Mouse (Mus musculus) limb, embryonic 13.5 days (tissue): ENCODE results near the gene Dnaja2. TPM values are rescaled to one million over a fixed set of nuclear protein-coding genes. Genes with fewer than 3 reads are reported as not detected.

Source experiments
- ATAC-seq: fragments of 200-750 bp; cut with Nextera tagmentation; 2 replicates; pipeline ENCODE4 v1.8.0; 2017; ENCODE audit warnings: low read depth, moderate number of reproducible peaks, moderate TSS enrichment; ENCODE audit not compliant: low FRiP score
- H3K27ac ChIP-seq: fragments of 300-500 bp; sonication (generic); 2 replicates; pipeline ENCODE4 v1.5.1; 2015; ENCODE audit warnings: inconsistent platforms, mild to moderate bottlenecking, moderate library complexity
- H3K27me3 ChIP-seq: fragments of 300-500 bp; sonication (generic); 2 replicates; pipeline ENCODE4 v1.6.1; 2015; ENCODE audit warnings: mild to moderate bottlenecking, inconsistent platforms
- H3K36me3 ChIP-seq: fragments of 300-500 bp; sonication (generic); 2 replicates; pipeline ENCODE4 v1.6.1; 2015; ENCODE audit warnings: inconsistent platforms, mild to moderate bottlenecking, moderate library complexity
- H3K4me1 ChIP-seq: fragments of 300-500 bp; sonication (generic); 2 replicates; pipeline ENCODE4 v1.6.1; 2015; ENCODE audit warnings: inconsistent platforms
- H3K4me2 ChIP-seq: fragments of 300-500 bp; sonication (generic); replicated peaks from 2 replicates; pipeline ENCODE4 v1.6.1; 2015; ENCODE audit warnings: inconsistent platforms, mild to moderate bottlenecking, moderate library complexity
- H3K4me3 ChIP-seq: fragments of 300-500 bp; sonication (generic); 2 replicates; pipeline ENCODE4 v1.5.1; 2015; ENCODE audit warnings: moderate library complexity, mild to moderate bottlenecking, inconsistent platforms
- H3K9ac ChIP-seq: fragments of 300-500 bp; sonication (generic); 2 replicates; pipeline ENCODE4 v1.6.1; 2015; ENCODE audit warnings: mild to moderate bottlenecking, inconsistent platforms
- H3K9me3 ChIP-seq: fragments of 300-500 bp; sonication (generic); 2 replicates; pipeline ENCODE4 v1.6.1; 2016; ENCODE audit warnings: inconsistent platforms
- WGBS: fragments of 180-500 bp; shearing (Covaris S2); methylation state at CpG from one replicate; pipeline ENCODE4 v1.1.7; 2015; 5-methylcytosine and 5-hydroxymethylcytosine counted together
- polyA plus RNA-seq: library from polyadenylated mRNA; unstranded; fragments of >200 nt; fragmentation: Nextera tagmentation; extraction: Ambion mirVana; gene quantifications from 2 replicates; pipeline ENCODE4 v1.2.1, GENCODE M21; 2015

The Dnaja2 gene
- polyA plus RNA-seq, 1 experiment from 2014 or later, result 159 TPM

DNA sequence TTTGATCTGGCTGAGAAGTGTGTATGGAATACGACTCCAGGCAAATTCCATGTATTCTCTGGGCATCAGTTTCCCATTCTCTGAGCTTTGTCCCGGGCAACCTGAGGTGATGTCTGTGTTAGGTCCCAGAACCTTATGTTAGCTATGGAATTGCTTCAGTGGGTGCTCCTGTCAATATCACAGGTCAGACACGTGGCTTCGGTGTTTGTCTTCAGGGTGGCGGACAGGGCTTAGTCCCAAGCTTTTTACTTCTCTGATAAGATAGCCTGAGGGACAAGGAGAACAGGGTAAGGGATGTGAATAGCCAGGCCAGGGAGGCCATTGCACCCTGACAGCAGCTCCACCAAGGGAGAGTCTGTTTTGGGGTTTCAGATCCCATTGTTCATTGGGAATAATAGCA, 59.0 kb downstream of the Dnaja2 start:
- H3K36me3 ChIP-seq, result peaks cover 27% of the 10 kb centered on the region
- H3K27me3 ChIP-seq, result no peaks in the 10 kb centered on the region
- no peaks in the 10 kb centered on the region for H3K9me3 ChIP-seq
- H3K4me1 ChIP-seq, result peaks cover 32% of the 10 kb centered on the region
- no peak overlapping the region for H3K9ac ChIP-seq
- no peak overlapping the region for H3K4me3 ChIP-seq
- no peak overlapping the region for H3K27ac ChIP-seq
- H3K4me2 ChIP-seq, result no peak overlapping the region
- no peak for ATAC-seq
- WGBS, result 79% methylated on average over 5 of the region's 5 CpGs

DNA sequence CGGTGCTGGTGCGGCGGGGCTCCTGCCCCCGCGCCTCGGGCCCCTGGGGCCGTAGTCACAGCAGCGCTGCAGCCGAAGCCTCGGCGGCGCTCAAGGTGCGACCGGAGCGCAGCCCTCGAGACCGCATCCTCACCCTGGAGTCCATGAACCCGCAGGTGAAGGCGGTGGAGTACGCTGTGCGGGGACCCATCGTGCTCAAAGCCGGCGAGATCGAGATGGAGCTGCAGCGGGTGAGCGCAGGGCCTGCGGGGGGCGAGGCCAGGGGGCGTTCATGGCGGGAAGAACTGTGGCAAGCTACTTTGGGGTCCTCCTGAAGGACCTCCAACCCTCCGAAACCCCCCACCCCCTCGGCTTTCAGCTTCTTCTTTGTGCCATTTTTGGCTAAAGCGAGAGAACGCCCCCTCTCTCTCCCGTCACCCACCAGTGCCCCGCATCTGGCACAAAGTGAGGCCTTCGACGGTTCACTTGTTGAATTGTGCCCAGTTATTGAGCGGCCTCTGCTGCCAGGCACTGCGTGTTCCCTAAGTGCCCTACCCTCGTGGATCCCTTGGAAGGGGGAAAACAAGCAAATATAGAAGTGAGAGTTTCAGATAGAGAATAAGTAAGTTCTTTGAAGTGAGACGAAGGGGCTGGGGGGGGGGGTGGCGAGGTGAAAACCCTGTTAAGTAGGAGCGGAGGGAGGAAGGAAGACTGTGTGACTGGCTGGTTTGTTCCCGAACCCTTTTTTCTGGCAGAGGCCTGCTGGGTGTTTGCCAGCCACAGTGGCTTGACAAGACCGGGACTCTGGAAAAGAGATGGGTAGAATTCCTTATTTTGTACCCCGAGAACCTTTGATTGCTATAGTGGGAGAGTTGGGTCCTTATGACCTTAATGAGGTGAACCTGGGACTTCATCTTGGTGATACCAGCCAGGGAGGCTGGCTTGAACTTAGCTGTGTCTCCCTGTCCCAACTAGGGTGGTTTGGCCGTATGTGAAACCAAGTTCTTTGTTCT, 61.9 kb downstream of the Dnaja2 start:
- Histone ChIP-seq H3K9ac (peak overlapping the region; percentile 91), H3K36me3 (peaks cover 17% of the 10 kb centered on the region), H3K4me3 (peak overlapping the region; percentile 84), H3K27me3 (no peaks in the 10 kb centered on the region), H3K27ac (peak overlapping the region; percentile 63; the same call in 1 of the 2 replicates), H3K4me1 (peaks cover 20% of the 10 kb centered on the region), H3K4me2 (peak overlapping the region; percentile 87), H3K9me3 (no peaks in the 10 kb centered on the region)
- WGBS, result 6% methylated on average over 49 of the region's 49 CpGs
- 0 out of 2 replicates have a peak, but pooled peaks have one; percentile 2 for ATAC-seq

DNA sequence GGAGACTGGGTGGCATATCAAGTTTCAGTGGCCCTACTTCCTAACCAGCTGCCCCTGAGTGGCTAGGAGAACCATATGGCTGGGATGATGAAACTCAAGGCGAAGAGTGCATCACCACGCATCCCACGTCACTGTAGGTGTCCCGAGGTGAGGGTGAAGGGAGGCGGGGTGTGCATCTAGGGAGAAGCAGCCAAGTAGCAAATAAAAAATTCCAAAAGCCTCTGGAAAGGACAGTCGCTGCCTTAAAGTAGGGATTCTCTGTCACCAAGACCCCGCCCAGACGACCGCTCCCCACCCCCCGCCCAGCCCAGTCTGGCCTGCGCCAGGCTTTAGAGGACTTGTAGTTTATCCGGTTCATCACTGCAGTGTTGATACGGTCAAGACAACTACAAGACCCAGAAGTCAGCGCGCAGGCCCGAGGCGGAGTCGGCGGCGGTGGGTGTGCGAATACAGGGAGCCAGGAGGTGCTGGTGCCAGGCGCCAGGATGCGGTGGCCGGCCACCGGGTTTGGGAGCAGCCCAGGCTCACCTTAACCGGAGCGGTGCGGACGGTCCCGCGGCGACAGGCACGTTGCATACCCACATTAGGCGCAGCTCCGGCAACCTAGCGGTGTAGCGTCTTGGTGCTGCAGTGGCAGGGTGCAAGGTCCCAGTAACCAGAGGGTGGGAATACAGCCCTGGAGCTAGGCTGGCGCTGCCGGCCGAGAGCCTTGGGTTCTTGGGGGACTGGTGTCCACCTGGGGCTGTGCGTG, 62.8 kb downstream of the Dnaja2 start, which contains the start of gene Gpt2:
Gene Gpt2, plus strand, starts transcription at position 452 of the 751 bp plus-strand sequence.
- Histone ChIP-seq H3K4me1 (peaks cover 20% of the 10 kb centered on the region), H3K27me3 (no peaks in the 10 kb centered on the region), H3K4me3 (peak within 1 kb of the TSS; percentile 84), H3K9me3 (no peaks in the 10 kb centered on the region), H3K9ac (peak within 1 kb of the TSS; percentile 91), H3K27ac (peak within 1 kb of the TSS; percentile 63; the same call in 1 of the 2 replicates), H3K4me2 (peak within 1 kb of the TSS; percentile 87), H3K36me3 (peaks cover 15% of the 10 kb centered on the region)
- WGBS, result 0% methylated on average over 41 of the region's 41 CpGs
- ATAC-seq, result peak; percentile 99

DNA sequence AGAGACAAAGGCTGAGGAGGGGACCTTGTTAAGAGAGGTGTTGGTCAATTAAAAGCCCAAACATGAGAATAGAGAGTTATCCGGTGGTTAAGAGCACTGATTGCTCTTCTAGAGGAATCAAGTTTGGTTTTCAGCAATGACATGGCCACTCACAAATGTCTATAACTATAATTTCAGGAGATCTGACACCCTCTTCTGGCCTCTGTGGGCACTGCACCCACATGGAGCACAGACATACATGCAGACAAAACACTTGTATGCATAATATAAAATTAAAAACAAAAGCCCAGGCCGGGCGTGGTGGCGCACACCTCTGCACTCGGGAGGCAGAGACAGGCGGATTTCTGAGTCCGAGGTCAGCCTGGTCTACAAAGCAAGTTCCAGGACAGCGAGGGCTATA, 65.6 kb downstream of the Dnaja2 start:
- Histone ChIP-seq H3K4me2 (no peak overlapping the region), H3K36me3 (0 out of 2 replicates have a peak, but pooled peaks cover under 1% of the 10 kb centered on the region), H3K27ac (no peak overlapping the region), H3K4me1 (peaks cover 13% of the 10 kb centered on the region), H3K9me3 (no peaks in the 10 kb centered on the region), H3K9ac (no peak overlapping the region), H3K27me3 (no peaks in the 10 kb centered on the region), H3K4me3 (no peak overlapping the region)
- no peak for ATAC-seq
- WGBS, result 94% methylated on average over 8 of the region's 8 CpGs

DNA sequence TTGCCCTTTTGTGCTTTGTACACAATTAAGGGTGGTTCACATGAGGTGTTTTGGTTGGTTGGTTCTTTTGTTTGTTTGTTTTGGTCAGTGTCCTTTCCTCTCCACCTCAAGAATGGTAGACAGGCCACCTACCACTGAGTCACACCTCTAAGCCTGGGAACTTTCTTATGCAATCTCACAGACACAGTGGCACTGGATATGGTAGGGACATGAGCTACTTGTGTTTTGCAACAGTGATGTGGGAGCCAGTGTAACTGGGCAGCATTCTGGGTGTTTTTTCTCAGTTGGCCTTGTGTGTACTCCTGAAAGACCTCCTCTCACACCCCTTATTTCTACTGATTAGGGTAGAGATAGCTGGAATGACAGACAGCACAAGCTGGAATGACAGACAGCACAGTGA, 66.5 kb downstream of the Dnaja2 start:
- Histone ChIP-seq H3K4me2 (no peak overlapping the region), H3K9ac (no peak overlapping the region), H3K4me3 (no peak overlapping the region), H3K9me3 (no peaks in the 10 kb centered on the region), H3K4me1 (peaks cover 5% of the 10 kb centered on the region), H3K27ac (no peak overlapping the region), H3K36me3 (no peaks in the 10 kb centered on the region), H3K27me3 (no peaks in the 10 kb centered on the region)
- no peak for ATAC-seq

GRCm38 (mm10) chr8:85487906-85488620, 67.1 kb downstream of the Dnaja2 start:
- Histone ChIP-seq H3K9me3 (no peaks in the 10 kb centered on the region), H3K27me3 (no peaks in the 10 kb centered on the region), H3K9ac (no peak overlapping the region), H3K4me1 (no peaks in the 10 kb centered on the region), H3K27ac (no peak overlapping the region), H3K4me3 (no peak overlapping the region), H3K4me2 (no peak overlapping the region), H3K36me3 (no peaks in the 10 kb centered on the region)
- WGBS, result 80% methylated on average over 20 of the region's 20 CpGs
- no peak for ATAC-seq

Other genes with a start within 250 kb of the Dnaja2 start
- 1.6 TPM in 2 replicates for gene Mylk3, start 169.0 kb downstream of the Dnaja2 start, polyA plus RNA-seq
- 52.1 and 55.4 TPM in 2 replicates for gene 4921524J17Rik, start 122.5 kb downstream of the Dnaja2 start, polyA plus RNA-seq
- gene Gpt2, start 62.8 kb downstream of the Dnaja2 start, polyA plus RNA-seq, result 42.5 and 43.6 TPM in 2 replicates
- 9.6 and 11.3 TPM in 2 replicates for gene Neto2, start 145.6 kb upstream of the Dnaja2 start, polyA plus RNA-seq